Mouse (Mus musculus) embryonic facial prominence, embryonic 13.5 days (tissue): ENCODE results near the gene Sly. TPM values are rescaled to one million over a fixed set of nuclear protein-coding genes. Genes with fewer than 3 reads are reported as not detected.
"Not testable (repeated sequence)": the region's sequence is repeated elsewhere in the genome, so short reads cannot be mapped to it uniquely, and the experiment has no call there.

Experiments
- ATAC-seq: fragments of 200-750 bp; cut with Nextera tagmentation; 2 replicates; pipeline ENCODE4 v1.8.0; 2017; ENCODE audit warnings: low read depth; ENCODE audit not compliant: insufficient number of reproducible peaks, insufficient read depth, low FRiP score, low TSS enrichment
- H3K27ac ChIP-seq: fragments of 300-500 bp; sonication (generic); 2 replicates; pipeline ENCODE4 v1.5.1; 2015; ENCODE audit warnings: moderate library complexity, mild to moderate bottlenecking, inconsistent platforms
- H3K27me3 ChIP-seq: fragments of 300-500 bp; sonication (generic); 2 replicates; pipeline ENCODE4 v1.6.1; 2015; ENCODE audit warnings: mild to moderate bottlenecking, inconsistent platforms
- H3K36me3 ChIP-seq: fragments of 300-500 bp; sonication (generic); 2 replicates; pipeline ENCODE4 v1.6.1; 2015; ENCODE audit warnings: mild to moderate bottlenecking, inconsistent platforms
- H3K4me1 ChIP-seq: fragments of 300-500 bp; sonication (generic); 2 replicates; pipeline ENCODE4 v1.6.1; 2015; ENCODE audit warnings: inconsistent platforms
- H3K4me2 ChIP-seq: fragments of 300-500 bp; sonication (generic); 2 replicates; pipeline ENCODE4 v1.6.1; 2015; ENCODE audit warnings: moderate library complexity, mild to moderate bottlenecking, inconsistent platforms
- H3K4me3 ChIP-seq: fragments of 300-500 bp; sonication (generic); 2 replicates; pipeline ENCODE4 v1.5.1; 2015; ENCODE audit warnings: mild to moderate bottlenecking, inconsistent platforms
- H3K9ac ChIP-seq: fragments of 300-500 bp; sonication (generic); 2 replicates; pipeline ENCODE4 v1.6.1; 2015; ENCODE audit warnings: mild to moderate bottlenecking, inconsistent platforms
- H3K9me3 ChIP-seq: fragments of 300-500 bp; sonication (generic); 2 replicates; pipeline ENCODE4 v1.6.1; 2016; ENCODE audit warnings: inconsistent platforms
- WGBS: fragments of 180-500 bp; shearing (Covaris S2); methylation state at CpG from one replicate; pipeline ENCODE4 v1.1.7; 2015; ENCODE audit warnings: mixed read lengths; 5-methylcytosine and 5-hydroxymethylcytosine counted together
- polyA plus RNA-seq: library from polyadenylated mRNA; unstranded; fragments of >200 nt; fragmentation: Nextera tagmentation; extraction: Ambion mirVana; gene quantifications from 2 replicates; pipeline ENCODE4 v1.2.1, GENCODE M21; 2015

The Sly gene
- not detected in 2 replicates for polyA plus RNA-seq

DNA sequence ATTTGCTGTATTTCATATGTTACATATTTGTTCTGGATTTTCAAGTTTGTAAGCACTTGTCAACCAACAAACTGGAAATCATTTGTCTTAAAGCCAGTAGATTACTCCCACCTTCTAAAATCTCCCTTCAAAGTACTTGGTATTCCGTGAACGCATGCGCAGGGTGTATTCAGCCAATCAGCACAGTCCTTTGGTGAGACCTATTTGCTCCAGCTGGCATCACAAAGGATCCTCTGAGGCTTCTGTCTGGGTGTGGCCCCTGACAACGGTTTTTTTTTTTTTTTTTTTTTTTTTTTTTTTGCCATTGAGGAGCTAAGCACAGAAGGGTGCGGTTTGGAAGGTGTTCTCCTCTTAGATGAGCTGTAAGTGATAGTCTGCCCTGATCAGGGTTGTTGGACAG, at the start of gene Sly:
Sly (plus strand) TSS at position 301 of the 400 bp plus-strand sequence.
- not testable (repeated sequence) for H3K4me2 ChIP-seq, H3K9me3 ChIP-seq, H3K27ac ChIP-seq, H3K4me3 ChIP-seq, H3K36me3 ChIP-seq, H3K9ac ChIP-seq, H3K4me1 ChIP-seq, ATAC-seq, H3K27me3 ChIP-seq
- no CpG with 5 or more reads among the region's 5 CpGs for WGBS
